Mouse (Mus musculus) hindbrain, embryonic 15.5 days (tissue): ENCODE results near the gene AC131692.1. TPM values are rescaled to one million over a fixed set of nuclear protein-coding genes. Genes with fewer than 3 reads are reported as not detected.
"Not testable (repeated sequence)": the region's sequence is repeated elsewhere in the genome, so short reads cannot be mapped to it uniquely, and the experiment has no call there.

ENCODE experiments used
- ATAC-seq: fragments of 200-750 bp; cut with Nextera tagmentation; 2 replicates; pipeline ENCODE4 v1.8.0; 2017; ENCODE audit warnings: low read depth, moderate number of reproducible peaks, moderate TSS enrichment; ENCODE audit not compliant: low FRiP score
- H3K27ac ChIP-seq: fragments of 300-500 bp; sonication (generic); replicated peaks from 2 replicates; pipeline ENCODE4 v1.5.1; 2015; ENCODE audit warnings: mild to moderate bottlenecking, inconsistent platforms
- H3K27me3 ChIP-seq: fragments of 300-500 bp; sonication (generic); 2 replicates; pipeline ENCODE4 v1.6.1; 2015; ENCODE audit warnings: control low read depth, inconsistent platforms
- H3K36me3 ChIP-seq: fragments of 300-500 bp; sonication (generic); 2 replicates; pipeline ENCODE4 v1.6.1; 2015; ENCODE audit warnings: control low read depth, inconsistent platforms
- H3K4me1 ChIP-seq: fragments of 300-500 bp; sonication (generic); replicated peaks from 2 replicates; pipeline ENCODE4 v1.6.1; 2015; ENCODE audit warnings: control low read depth, inconsistent platforms
- H3K4me2 ChIP-seq: fragments of 300-500 bp; sonication (generic); 2 replicates; pipeline ENCODE4 v1.6.1; 2015; ENCODE audit warnings: moderate library complexity, mild to moderate bottlenecking, inconsistent platforms
- H3K4me3 ChIP-seq: fragments of 300-500 bp; sonication (generic); 2 replicates; pipeline ENCODE4 v1.5.1; 2015; ENCODE audit warnings: mild to moderate bottlenecking, inconsistent platforms
- H3K9ac ChIP-seq: fragments of 300-500 bp; sonication (generic); 2 replicates; pipeline ENCODE4 v1.6.1; 2015; ENCODE audit warnings: inconsistent platforms
- H3K9me3 ChIP-seq: fragments of 300-500 bp; sonication (generic); 2 replicates; pipeline ENCODE4 v1.6.1; 2016; ENCODE audit warnings: control low read depth, inconsistent platforms
- WGBS: fragments of 180-500 bp; shearing (Covaris S2); methylation state at CpG from one replicate; pipeline ENCODE4 v1.1.7; 2015; 5-methylcytosine and 5-hydroxymethylcytosine counted together
- polyA plus RNA-seq: library from polyadenylated mRNA; unstranded; fragments of >200 nt; fragmentation: Nextera tagmentation; extraction: Ambion mirVana; gene quantifications from 2 replicates; pipeline ENCODE4 v1.2.1, GENCODE M21; 2015

Gene AC131692.1
- polyA plus RNA-seq, 1 experiment from 2014 or later, result not detected

DNA sequence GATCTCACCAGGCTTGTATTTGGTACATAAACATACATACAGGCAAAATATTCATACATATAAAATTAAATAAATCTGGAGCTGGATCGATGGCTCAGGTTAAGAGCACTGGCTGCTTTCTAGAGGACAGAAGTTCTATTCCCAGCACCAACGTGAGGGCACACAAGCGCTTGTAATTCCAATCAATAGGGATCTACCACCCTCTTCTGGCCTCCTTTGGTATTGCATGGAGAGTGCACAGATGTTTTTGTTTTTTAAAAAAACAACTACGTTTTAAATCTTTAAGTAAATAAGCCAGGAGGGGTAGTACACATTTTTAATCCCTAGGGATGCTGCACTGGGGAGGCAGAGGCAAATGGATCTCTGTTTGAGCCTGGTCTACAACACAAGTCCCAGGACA lies 32.1 kb downstream of the AC131692.1 start:
- H3K9me3 ChIP-seq, result no peaks in the 10 kb centered on the region
- ATAC-seq, result no peak
- no peak overlapping the region for H3K27ac ChIP-seq
- H3K4me2 ChIP-seq, result no peak overlapping the region
- 19% methylated on average over 4 of the region's 4 CpGs for WGBS
- no peaks in the 10 kb centered on the region for H3K27me3 ChIP-seq
- H3K4me3 ChIP-seq, result no peak overlapping the region
- H3K36me3 ChIP-seq, result no peaks in the 10 kb centered on the region
- no peak overlapping the region for H3K9ac ChIP-seq
- peaks cover 12% of the 10 kb centered on the region for H3K4me1 ChIP-seq

DNA sequence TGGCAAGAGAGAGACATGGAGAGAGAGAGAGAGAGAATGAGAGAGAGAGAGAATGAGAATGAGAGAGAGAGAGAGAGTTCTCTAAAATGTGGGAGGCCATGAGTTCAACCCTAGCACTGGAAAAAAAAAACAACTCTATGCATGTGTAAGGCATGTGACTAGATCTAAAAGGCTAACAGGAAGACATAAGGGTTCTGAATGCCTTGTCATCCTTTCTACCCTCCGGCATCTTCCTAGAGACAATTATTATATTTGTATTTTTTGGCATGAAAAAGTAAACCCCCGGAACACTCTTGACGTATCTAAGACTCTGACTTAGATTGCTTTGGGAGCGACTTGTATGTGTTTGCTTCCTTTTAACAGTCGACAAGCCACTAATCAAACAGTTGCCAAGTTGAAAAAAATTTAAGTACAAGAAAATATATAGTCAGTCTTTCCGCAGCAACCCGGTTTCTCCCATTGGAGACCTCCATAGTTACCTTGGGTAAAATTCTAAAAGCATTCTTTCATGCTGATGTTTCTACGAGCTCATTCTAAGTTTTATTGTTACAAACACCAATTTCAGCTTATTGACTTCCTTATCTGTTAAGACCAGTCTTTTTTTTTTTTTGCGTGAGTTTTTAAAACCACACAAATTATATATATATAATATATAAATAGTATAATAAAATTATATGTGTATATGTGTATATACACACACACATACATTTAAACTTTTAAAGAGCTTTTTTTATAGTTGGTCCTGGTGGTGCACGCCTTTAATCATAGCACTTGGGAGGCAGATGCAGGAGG lies 32.8 kb downstream of the AC131692.1 start:
- H3K9ac ChIP-seq, result no peak overlapping the region
- no peak for ATAC-seq
- H3K9me3 ChIP-seq, result no peaks in the 10 kb centered on the region

DNA sequence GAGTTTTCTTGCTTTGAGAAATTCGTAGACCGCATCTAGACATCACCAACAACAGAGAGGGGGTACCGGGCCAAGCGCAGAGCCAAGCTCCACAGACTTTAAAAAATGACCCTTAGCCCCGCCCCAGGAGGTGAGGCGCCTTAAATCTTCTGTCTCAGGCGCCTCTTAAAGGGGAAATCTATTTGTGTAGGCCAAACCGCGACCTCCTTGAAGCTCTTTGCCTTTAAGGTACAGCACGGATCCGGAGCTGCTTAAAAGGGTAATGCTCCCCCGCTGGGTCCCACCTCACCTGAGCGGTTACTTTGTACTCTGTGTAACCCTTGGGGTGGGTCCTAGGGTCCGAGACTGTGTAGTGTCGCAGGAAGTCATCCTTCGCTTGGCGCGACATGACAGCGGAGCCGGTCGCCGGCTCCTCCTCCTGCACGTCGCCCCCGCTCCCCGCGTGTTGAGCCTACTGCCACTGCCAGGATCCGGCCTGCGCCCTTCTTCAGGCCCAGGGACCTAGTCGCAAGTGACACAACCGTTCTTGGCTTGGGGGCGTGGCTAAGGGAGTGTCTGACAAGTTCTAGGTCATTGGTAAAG lies 33.6 kb downstream of the AC131692.1 start, which contains the start of gene Snx15:
Gene Snx15 (minus strand): TSS at position 545 of the 582 bp plus-strand sequence.
- H3K4me2 ChIP-seq, result peak within 1 kb of the TSS; percentile 55
- peak; percentile 95 for ATAC-seq
- no peaks in the 10 kb centered on the region for H3K27me3 ChIP-seq
- under 1% methylated on average over 32 of the region's 32 CpGs for WGBS
- peaks cover 12% of the 10 kb centered on the region for H3K4me1 ChIP-seq
- H3K9me3 ChIP-seq, result no peaks in the 10 kb centered on the region
- H3K4me3 ChIP-seq, result peak within 1 kb of the TSS; percentile 56
- H3K9ac ChIP-seq, result peak within 1 kb of the TSS; percentile 65
- no peaks in the 10 kb centered on the region for H3K36me3 ChIP-seq
- peak within 1 kb of the TSS; percentile 89 for H3K27ac ChIP-seq

More for the DNA sequence above, 32.8 kb downstream of the AC131692.1 start:
- Histone ChIP-seq H3K4me2 (peak overlapping the region; percentile 55), H3K4me1 (peaks cover 12% of the 10 kb centered on the region), H3K27ac (peak overlapping the region; percentile 89), H3K4me3 (peak overlapping the region; percentile 56), H3K27me3 (no peaks in the 10 kb centered on the region), H3K36me3 (no peaks in the 10 kb centered on the region)
- 77% methylated on average over 10 of the region's 10 CpGs for WGBS

DNA sequence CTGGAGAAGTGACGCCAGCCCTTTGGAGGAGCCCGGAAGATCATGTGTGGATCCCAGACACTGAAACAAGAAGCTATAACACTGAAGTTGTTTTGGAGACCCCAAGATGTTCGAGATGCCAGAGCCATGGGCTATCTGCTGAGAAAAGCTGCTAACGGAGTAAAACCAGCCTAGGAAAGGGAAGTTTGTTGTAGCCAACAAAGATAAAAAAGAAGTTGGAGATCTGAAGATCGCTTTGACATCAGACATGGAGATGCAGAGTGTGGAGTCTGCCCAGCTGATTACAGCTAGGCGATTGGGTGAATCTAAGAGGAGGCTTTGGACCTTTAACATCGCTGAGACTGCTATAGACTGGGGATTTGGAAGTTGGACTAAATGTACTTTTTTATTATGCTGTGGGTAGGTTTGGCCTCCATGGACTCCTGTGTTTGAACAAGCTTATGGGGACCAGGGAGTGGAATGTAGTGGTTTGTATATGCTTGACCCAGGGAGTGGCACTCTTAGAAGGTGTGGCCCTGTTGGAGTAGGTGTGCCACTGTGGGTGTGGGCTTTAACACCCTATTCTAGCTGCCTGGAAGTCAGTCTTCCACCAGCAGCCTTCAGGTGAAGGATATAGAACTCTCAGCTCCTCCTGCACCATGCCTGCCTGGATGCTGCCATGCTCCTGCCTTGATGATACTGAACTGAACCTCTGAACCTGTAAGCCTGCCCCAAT lies 36.4 kb downstream of the AC131692.1 start:
- ATAC-seq, H3K4me3 ChIP-seq, H3K9ac ChIP-seq, H3K27ac ChIP-seq, H3K9me3 ChIP-seq, H3K4me2 ChIP-seq, H3K27me3 ChIP-seq, H3K36me3 ChIP-seq: not testable (repeated sequence)
- 74% methylated on average over 7 of the region's 7 CpGs for WGBS
- H3K4me1 ChIP-seq, result peaks cover 10% of the 10 kb centered on the region

DNA sequence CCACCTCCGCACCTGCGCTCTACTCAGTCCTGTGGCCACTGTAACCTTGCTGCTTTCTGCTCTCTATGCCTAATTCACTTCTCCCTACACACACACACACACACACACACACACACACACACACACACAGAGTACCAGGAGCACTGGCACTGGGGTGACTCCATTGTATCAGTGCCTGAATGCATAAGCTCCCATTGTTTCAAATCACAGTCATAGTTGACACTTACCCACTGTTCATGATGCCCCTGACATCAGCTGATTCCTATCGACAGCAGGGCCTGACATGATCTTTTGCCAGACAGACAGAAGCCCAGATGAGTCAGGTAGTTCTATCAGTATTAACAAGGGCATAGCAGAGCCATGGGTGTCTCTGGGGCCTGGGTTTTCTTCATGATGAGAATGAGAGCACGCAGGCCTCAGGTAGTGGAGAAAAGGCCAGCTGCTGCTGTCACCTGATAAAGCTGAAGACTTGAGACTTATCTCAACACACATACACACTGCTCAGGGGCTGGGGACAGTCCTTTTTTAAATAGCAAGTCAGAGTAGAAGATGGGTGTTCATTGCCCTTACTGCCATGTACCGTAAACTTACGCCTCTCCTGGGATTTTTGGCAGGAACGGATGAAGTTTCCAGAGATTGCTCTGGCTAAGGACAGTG lies 38.1 kb downstream of the AC131692.1 start:
- Histone ChIP-seq H3K27ac (no peak overlapping the region), H3K9ac (no peak overlapping the region), H3K4me3 (no peak overlapping the region), H3K4me1 (peaks cover 5% of the 10 kb centered on the region; the same call in 1 of the 2 replicates), H3K27me3 (no peaks in the 10 kb centered on the region), H3K36me3 (peaks cover 12% of the 10 kb centered on the region; the same call in 1 of the 2 replicates), H3K4me2 (no peak overlapping the region), H3K9me3 (no peaks in the 10 kb centered on the region)
- ATAC-seq, result no peak
- WGBS, result 78% methylated on average over 7 of the region's 7 CpGs

DNA sequence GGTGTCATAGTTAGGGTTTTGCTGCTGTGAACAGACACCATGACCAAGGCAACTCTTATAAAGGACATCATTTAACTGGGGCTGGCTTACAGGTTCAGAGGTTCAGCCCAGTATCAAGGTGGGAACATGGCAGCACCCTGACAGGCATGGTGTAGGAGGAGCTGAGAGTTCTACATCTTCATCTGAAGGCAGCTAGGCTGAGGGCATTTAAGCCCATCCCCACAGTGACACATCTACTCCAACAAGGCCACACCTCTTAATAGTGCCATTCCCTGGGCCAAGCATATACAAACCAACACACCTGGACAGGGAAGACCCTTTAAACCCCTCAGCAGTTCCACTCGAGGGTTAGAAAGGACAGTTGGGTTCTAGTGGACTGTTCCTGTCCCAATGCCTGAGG lies 39.0 kb downstream of the AC131692.1 start:
- H3K4me3 ChIP-seq, H3K27me3 ChIP-seq, H3K4me1 ChIP-seq, H3K9ac ChIP-seq, H3K4me2 ChIP-seq, H3K27ac ChIP-seq, ATAC-seq, H3K9me3 ChIP-seq: not testable (repeated sequence)
- WGBS, result 52% methylated on average over 1 of the region's 1 CpGs
- peaks cover 16% of the 10 kb centered on the region; the same call in 1 of the 2 replicates for H3K36me3 ChIP-seq

DNA sequence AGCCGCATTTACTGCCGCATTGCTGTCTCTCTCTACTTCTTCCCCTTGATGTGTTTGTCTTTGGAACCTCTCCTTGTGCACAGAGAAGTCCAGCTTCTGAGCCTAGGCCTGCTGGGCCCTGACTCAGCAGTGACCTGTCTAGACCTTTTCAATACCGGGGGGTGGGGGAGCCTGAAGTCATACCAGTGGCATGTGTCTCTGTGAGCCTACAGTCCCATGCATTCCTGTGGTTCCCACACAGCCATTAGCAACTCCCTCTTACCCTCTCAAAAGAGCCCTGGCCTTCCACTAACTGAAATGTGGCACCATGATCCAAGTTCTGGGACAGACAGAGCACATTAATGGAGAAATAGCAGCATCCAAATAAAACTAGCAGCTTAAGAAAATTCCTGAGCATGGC lies 42.2 kb downstream of the AC131692.1 start:
- Histone ChIP-seq H3K36me3 (peaks cover 16% of the 10 kb centered on the region; the same call in 1 of the 2 replicates), H3K27ac (no peak overlapping the region), H3K4me1 (peaks cover 11% of the 10 kb centered on the region), H3K4me3 (no peak overlapping the region), H3K9ac (no peak overlapping the region), H3K9me3 (no peaks in the 10 kb centered on the region), H3K4me2 (no peak overlapping the region), H3K27me3 (no peaks in the 10 kb centered on the region)
- 90% methylated on average over 3 of the region's 3 CpGs for WGBS
- no peak for ATAC-seq

DNA sequence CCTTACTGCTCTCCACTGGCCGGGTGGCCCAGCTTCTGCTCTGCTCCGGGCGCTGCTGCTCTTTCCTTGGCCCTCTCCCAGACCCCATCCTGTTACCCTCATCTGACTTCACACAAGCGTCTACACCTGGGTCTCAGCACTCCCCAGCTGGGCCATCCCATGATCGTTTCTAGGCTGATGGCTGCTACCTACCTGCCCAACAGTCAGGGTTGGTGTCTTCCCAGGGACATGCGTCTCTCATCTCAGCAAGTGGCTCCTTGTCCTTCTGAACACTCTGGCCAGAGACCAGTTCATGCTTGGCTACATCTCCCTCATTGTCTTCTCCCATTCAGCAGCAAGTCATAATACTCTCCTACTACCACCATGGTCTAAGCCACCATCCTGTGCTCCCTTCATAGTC lies 45.5 kb downstream of the AC131692.1 start:
- Histone ChIP-seq H3K9me3 (no peaks in the 10 kb centered on the region), H3K4me2 (peak overlapping the region; percentile 88), H3K27ac (peak overlapping the region; percentile 99), H3K4me3 (peak overlapping the region; percentile 74), H3K27me3 (no peaks in the 10 kb centered on the region), H3K36me3 (peaks cover 16% of the 10 kb centered on the region; the same call in 1 of the 2 replicates), H3K4me1 (peaks cover 19% of the 10 kb centered on the region), H3K9ac (peak overlapping the region; percentile 89)
- ATAC-seq, result no peak
- 92% methylated on average over 6 of the region's 6 CpGs for WGBS

DNA sequence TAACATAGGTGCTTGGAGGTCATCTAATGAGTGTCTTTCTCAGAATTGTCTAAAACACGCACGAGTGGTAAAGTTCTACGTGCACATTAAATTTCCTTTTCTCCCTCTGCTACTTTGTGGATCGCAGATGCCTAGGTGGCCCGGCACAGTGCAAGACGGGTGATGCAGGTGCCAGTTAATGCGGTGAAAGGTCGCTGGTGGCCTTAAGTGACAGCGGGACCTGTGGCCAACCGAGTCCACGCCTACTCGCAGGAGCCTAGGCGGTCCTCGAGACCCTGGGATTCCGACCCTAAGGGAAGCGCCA lies 46.1 kb downstream of the AC131692.1 start:
- Histone ChIP-seq H3K4me2 (peak overlapping the region; percentile 88), H3K27me3 (no peaks in the 10 kb centered on the region), H3K27ac (peak overlapping the region; percentile 99), H3K4me3 (peak overlapping the region; percentile 74), H3K9ac (peak overlapping the region; percentile 89), H3K36me3 (peaks cover 11% of the 10 kb centered on the region; the same call in 1 of the 2 replicates), H3K9me3 (no peaks in the 10 kb centered on the region), H3K4me1 (peaks cover 19% of the 10 kb centered on the region)
- WGBS, result 7% methylated on average over 16 of the region's 16 CpGs
- no peak for ATAC-seq

DNA sequence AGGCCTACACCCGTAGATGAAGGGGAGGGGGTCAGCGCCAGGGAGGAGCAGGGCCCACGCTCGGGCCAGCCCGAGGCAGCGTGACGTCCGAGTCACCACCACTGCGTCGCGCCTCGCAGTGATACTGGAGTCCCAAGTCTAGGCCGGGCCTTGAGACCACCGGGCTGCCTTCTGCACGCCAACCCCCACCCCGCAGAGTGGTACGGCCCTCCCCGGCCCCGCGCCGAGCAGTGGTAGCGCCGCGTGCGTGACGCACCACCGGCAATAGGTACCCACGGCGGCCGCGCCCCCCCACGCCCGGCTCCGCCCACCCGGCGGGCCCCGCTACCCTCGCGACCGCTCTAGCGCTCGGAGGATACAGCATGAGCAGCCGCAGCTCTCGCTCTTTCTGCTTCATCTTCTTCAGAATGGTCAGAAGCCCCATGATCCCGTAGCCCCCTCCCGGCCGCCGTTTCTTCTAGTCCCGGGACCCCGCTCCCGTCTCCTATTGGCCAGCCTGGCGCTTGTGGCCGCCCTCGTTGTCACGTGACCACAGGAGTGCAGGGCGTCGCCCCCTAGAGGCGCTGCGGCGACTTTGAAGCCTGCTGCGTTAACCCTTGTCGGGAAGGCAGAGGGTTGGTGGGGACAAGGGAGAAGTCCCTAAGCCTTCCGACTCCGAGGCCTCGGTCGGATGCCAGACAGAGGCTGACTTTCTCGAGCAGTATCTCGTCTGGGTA lies 46.6 kb downstream of the AC131692.1 start, which contains the start of gene Batf2:
Gene Batf2 (plus strand): TSS at position 306 of the 716 bp plus-strand sequence.
- H3K27ac ChIP-seq, result peak within 1 kb of the TSS; percentile 99
- peak within 1 kb of the TSS; percentile 74 for H3K4me3 ChIP-seq
- peak within 1 kb of the TSS; percentile 89 for H3K9ac ChIP-seq
- no peaks in the 10 kb centered on the region for H3K9me3 ChIP-seq
- no peaks in the 10 kb centered on the region for H3K27me3 ChIP-seq
- peaks cover 19% of the 10 kb centered on the region for H3K4me1 ChIP-seq
- peaks cover 5% of the 10 kb centered on the region; the same call in 1 of the 2 replicates for H3K36me3 ChIP-seq
- peak; percentile 93 for ATAC-seq
- WGBS, result under 1% methylated on average over 63 of the region's 68 CpGs
- H3K4me2 ChIP-seq, result peak within 1 kb of the TSS; percentile 88

DNA sequence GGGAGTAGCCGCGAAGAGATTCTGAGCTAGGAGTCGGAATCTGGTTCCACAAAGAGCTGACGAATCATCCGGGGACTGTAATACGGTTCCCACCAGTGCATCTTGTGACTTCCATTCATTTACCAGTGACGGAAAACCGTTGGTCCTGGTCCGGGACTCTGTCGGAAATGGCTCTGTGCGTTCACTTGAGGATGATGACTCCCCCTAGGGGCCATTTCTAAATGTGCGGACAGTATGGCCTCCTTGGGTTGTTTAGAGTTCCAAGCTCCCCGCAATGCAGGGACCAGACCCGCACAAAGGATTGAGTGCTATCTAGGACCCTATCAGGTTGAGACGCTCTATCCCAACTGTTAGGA lies 47.2 kb downstream of the AC131692.1 start, which contains the start of gene Arl2:
Gene Arl2 (minus strand): TSS at position 155 of the 356 bp plus-strand sequence.
- Histone ChIP-seq H3K9me3 (no peaks in the 10 kb centered on the region), H3K4me2 (peak within 1 kb of the TSS; percentile 88), H3K27ac (peak within 1 kb of the TSS; percentile 99), H3K36me3 (peaks cover 5% of the 10 kb centered on the region; the same call in 1 of the 2 replicates), H3K9ac (peak within 1 kb of the TSS; percentile 89), H3K4me3 (peak within 1 kb of the TSS; percentile 74), H3K27me3 (no peaks in the 10 kb centered on the region), H3K4me1 (peaks cover 19% of the 10 kb centered on the region)
- peak; percentile 86 for ATAC-seq
- WGBS, result under 1% methylated on average over 15 of the region's 15 CpGs
